Mouse (Mus musculus) midbrain, embryonic 15.5 days (tissue): ENCODE results near the gene Cpne1. TPM values are rescaled to one million over a fixed set of nuclear protein-coding genes. Genes with fewer than 3 reads are reported as not detected.

Source experiments
- polyA plus RNA-seq: library from polyadenylated mRNA; unstranded; fragments of >200 nt; fragmentation: Nextera tagmentation; extraction: Ambion mirVana; gene quantifications from 2 replicates; pipeline ENCODE4 v1.2.1, GENCODE M21; 2015

Gene Cpne1
- polyA plus RNA-seq, 1 experiment from 2014 or later: 29.6 TPM

Other genes starting within 250 kb of the Cpne1 start
- gene Uqcc1, start 181.7 kb downstream of the Cpne1 start, polyA plus RNA-seq: 63.6 and 68.8 TPM in 2 replicates
- gene Gm15557, start 171.2 kb downstream of the Cpne1 start, polyA plus RNA-seq: not detected in 2 replicates
- gene Gdf5, start 166.6 kb downstream of the Cpne1 start, polyA plus RNA-seq: 0.95 and 1.7 TPM in 2 replicates
- gene Cep250, start 155.5 kb downstream of the Cpne1 start, polyA plus RNA-seq: 17.1 and 19.2 TPM in 2 replicates
- gene 6430550D23Rik, start 104.0 kb downstream of the Cpne1 start, polyA plus RNA-seq: 1.4 and 1.9 TPM in 2 replicates
- 468 and 485 TPM in 2 replicates for gene Ergic3, start 103.9 kb downstream of the Cpne1 start, polyA plus RNA-seq
- gene Fer1l4, start 59.0 kb downstream of the Cpne1 start, polyA plus RNA-seq: 0.13 TPM in 1 of 2 replicates, not detected in the other
- gene Spag4, start 46.8 kb downstream of the Cpne1 start, polyA plus RNA-seq: 7.6 and 8.0 TPM in 2 replicates
- gene Rbm12, start within 50 bp of the Cpne1 start, polyA plus RNA-seq: 25.8 and 26.6 TPM in 2 replicates
- gene Gm28036, start 15.1 kb upstream of the Cpne1 start, polyA plus RNA-seq: 15.6 and 20.9 TPM in 2 replicates
- gene Romo1, start 32.1 kb upstream of the Cpne1 start, polyA plus RNA-seq: 377 and 400 TPM in 2 replicates
- 35.4 and 35.8 TPM in 2 replicates for gene Nfs1, start 32.2 kb upstream of the Cpne1 start, polyA plus RNA-seq
- gene Rbm39, start 68.3 kb upstream of the Cpne1 start, polyA plus RNA-seq: 427 and 448 TPM in 2 replicates
- gene Phf20, start 84.5 kb upstream of the Cpne1 start, polyA plus RNA-seq: 113 and 119 TPM in 2 replicates
- gene Cnbd2, start 200.3 kb upstream of the Cpne1 start, polyA plus RNA-seq: 7.6 and 8.0 TPM in 2 replicates
- 91.9 and 98.4 TPM in 2 replicates for gene Scand1, start 200.7 kb upstream of the Cpne1 start, polyA plus RNA-seq